Mouse (Mus musculus) kidney, adult 2 months (tissue): ENCODE measurements at regions not wholly inside any gene's neighbourhood (a gene's known extent, or its start where the extent isn't known, plus 50 kb on each side); places are given as distances from the start of the nearest gene placed in this dataset.

Experiments used
- DNase-seq: peaks from one replicate; pipeline ENCODE4 v3.0.0; 2021
- H3K27ac ChIP-seq: fragments of 200-500 bp; 2 replicates; pipeline ENCODE4 v1.5.1; 2012; ENCODE audit warnings: low read depth, low read length, control low read depth, inconsistent platforms; ENCODE audit not compliant: insufficient read depth
- H3K27me3 ChIP-seq: fragments of 200-500 bp; replicated peaks from 2 replicates; pipeline ENCODE4 v1.6.1; 2012; ENCODE audit warnings: mild to moderate bottlenecking, moderate library complexity, low read length, inconsistent platforms; ENCODE audit not compliant: control insufficient read depth, insufficient read depth
- H3K36me3 ChIP-seq: fragments of 200-500 bp; 2 replicates; pipeline ENCODE4 v1.6.1; 2012; ENCODE audit warnings: mild to moderate bottlenecking, moderate library complexity, low read length, inconsistent platforms; ENCODE audit not compliant: control insufficient read depth, insufficient read depth
- H3K4me1 ChIP-seq: fragments of 200-500 bp; 2 replicates; pipeline ENCODE4 v1.6.1; 2011; ENCODE audit warnings: low read length; ENCODE audit not compliant: control insufficient read depth, insufficient read depth
- H3K4me3 ChIP-seq: fragments of 200-500 bp; 2 replicates; pipeline ENCODE4 v1.5.1; 2011; ENCODE audit warnings: mild to moderate bottlenecking, low read depth, low read length, control low read depth; ENCODE audit not compliant: insufficient read depth
- CTCF ChIP-seq: fragments of 200-500 bp; conservative IDR thresholded peaks from 2 replicates; pipeline ENCODE4 v1.5.1; 2011; ENCODE audit warnings: low read depth, mild to moderate bottlenecking, control low read depth, low read length, moderate library complexity, mixed read lengths; ENCODE audit not compliant: insufficient read depth, insufficient read length
- POLR2A ChIP-seq: fragments of 200-500 bp; IDR thresholded peaks from one replicate; pipeline ENCODE4 v1.6.1; 2011; ENCODE audit warnings: low read depth, low read length, control low read depth
- WGBS: fragments of 180-500 bp; shearing (Covaris S2); methylation state at CpG from one replicate; pipeline ENCODE4 v1.1.7; 2018; 5-methylcytosine and 5-hydroxymethylcytosine counted together

GRCm38 (mm10) chr12:79980711-79981110, 132.1 kb downstream of the Zfp36l1 start:
- H3K27me3 ChIP-seq = no peaks in the 10 kb centered on the region
- H3K36me3 ChIP-seq = no peaks in the 10 kb centered on the region
- H3K4me3 ChIP-seq = no peak overlapping the region
- H3K27ac ChIP-seq = no peak overlapping the region
- TF ChIP-seq CTCF = no peak
- no peak for TF ChIP-seq POLR2A
- no peaks in the 10 kb centered on the region for H3K4me1 ChIP-seq
- 77% methylated on average over 4 of the region's 4 CpGs for WGBS
- DNase-seq = no peak

GRCm38 (mm10) chr12:79977136-79977535, 135.7 kb downstream of the Zfp36l1 start:
- 84% methylated on average over 3 of the region's 3 CpGs for WGBS

GRCm38 (mm10) chr12:79975466-79976239, 137.2 kb downstream of the Zfp36l1 start:
- no peaks in the 10 kb centered on the region for H3K36me3 ChIP-seq
- no peak overlapping the region for H3K4me3 ChIP-seq
- no peak overlapping the region for H3K27ac ChIP-seq
- no peaks in the 10 kb centered on the region for H3K27me3 ChIP-seq
- no peak for DNase-seq
- WGBS = 72% methylated on average over 9 of the region's 9 CpGs
- no peak for TF ChIP-seq CTCF
- TF ChIP-seq POLR2A = no peak
- 0 out of 2 replicates have a peak, but pooled peaks cover under 1% of the 10 kb centered on the region for H3K4me1 ChIP-seq

More at GRCm38 (mm10) chr12:79977136-79977535, 135.7 kb downstream of the Zfp36l1 start:
- Histone ChIP-seq H3K4me1 (no peaks in the 10 kb centered on the region), H3K27ac (no peak overlapping the region), H3K36me3 (no peaks in the 10 kb centered on the region), H3K27me3 (no peaks in the 10 kb centered on the region), H3K4me3 (no peak overlapping the region)
- DNase-seq = no peak
- TF ChIP-seq CTCF (no peak), POLR2A (no peak)

GRCm38 (mm10) chr12:79975050-79975449, 137.8 kb downstream of the Zfp36l1 start:
- TF ChIP-seq POLR2A (no peak), CTCF (no peak)
- no peaks in the 10 kb centered on the region for H3K36me3 ChIP-seq
- DNase-seq = no peak
- 78% methylated on average over 6 of the region's 6 CpGs for WGBS
- H3K4me3 ChIP-seq = no peak overlapping the region
- no peak overlapping the region for H3K27ac ChIP-seq
- no peaks in the 10 kb centered on the region for H3K27me3 ChIP-seq
- H3K4me1 ChIP-seq = peaks cover 7% of the 10 kb centered on the region

GRCm38 (mm10) chr12:79974530-79974929, 138.3 kb downstream of the Zfp36l1 start:
- DNase-seq = peak; percentile 44
- Histone ChIP-seq H3K4me1 (peaks cover 10% of the 10 kb centered on the region), H3K4me3 (no peak overlapping the region), H3K27ac (no peak overlapping the region), H3K27me3 (no peaks in the 10 kb centered on the region), H3K36me3 (no peaks in the 10 kb centered on the region)
- WGBS = 73% methylated on average over 7 of the region's 7 CpGs
- TF ChIP-seq CTCF = no peak
- TF ChIP-seq POLR2A = no peak

GRCm38 (mm10) chr12:79973566-79974230, 139.1 kb downstream of the Zfp36l1 start:
- Histone ChIP-seq H3K4me3 (no peak overlapping the region), H3K36me3 (no peaks in the 10 kb centered on the region), H3K27ac (no peak overlapping the region), H3K27me3 (no peaks in the 10 kb centered on the region), H3K4me1 (peaks cover 12% of the 10 kb centered on the region)
- 80% methylated on average over 7 of the region's 7 CpGs for WGBS
- no peak for DNase-seq
- TF ChIP-seq POLR2A = no peak
- no peak for TF ChIP-seq CTCF

GRCm38 (mm10) chr12:79970981-79971390, 141.8 kb downstream of the Zfp36l1 start:
- Histone ChIP-seq H3K4me1 (peaks cover 12% of the 10 kb centered on the region), H3K36me3 (no peaks in the 10 kb centered on the region), H3K27me3 (no peaks in the 10 kb centered on the region), H3K4me3 (no peak overlapping the region), H3K27ac (no peak overlapping the region)
- DNase-seq = no peak
- TF ChIP-seq CTCF = no peak
- no peak for TF ChIP-seq POLR2A
- 78% methylated on average over 5 of the region's 5 CpGs for WGBS
